Mouse (Mus musculus): ENCODE measurements at regions not wholly inside any gene's neighbourhood (a gene's known extent, or its start where the extent isn't known, plus 50 kb on each side); places are given as distances from the start of the nearest gene placed in this dataset.

GRCm38 (mm10) chr15:25059347-25059746, 354.2 kb downstream of the Basp1 start:
- H3K4me2 ChIP-seq (ENCODE audit: insufficient read depth, low read depth, poor library complexity, severe bottlenecking): no peak overlapping the region
- H3K4me1 ChIP-seq (ENCODE audit: control insufficient read depth in 1 of 2, insufficient read depth in 2 of 2): no peaks in the 10 kb centered on the region
- H3K79me2 ChIP-seq (replicated peaks; ENCODE audit: control insufficient read depth, extremely low read depth, insufficient read depth, poor library complexity, severe bottlenecking): no peaks in the 10 kb centered on the region
- no peak overlapping the region for H3K4me3 ChIP-seq (replicated peaks in 1 of 3; ENCODE audit: low read depth in 2 of 3, low read length in 2 of 3, poor library complexity in 1 of 3)
- no peak overlapping the region for H3K27ac ChIP-seq (ENCODE audit: insufficient read depth, low read depth)
- H3K9ac ChIP-seq (ENCODE audit: insufficient read depth, low read depth): no peak overlapping the region
- no peaks in the 10 kb centered on the region for H3K36me3 ChIP-seq (replicated peaks in 1 of 2; ENCODE audit: control insufficient read depth in 1 of 2, insufficient read depth in 1 of 2, low read length in 1 of 2)
- H3K9me3 ChIP-seq (replicated peaks; ENCODE audit: low read length): no peaks in the 10 kb centered on the region
- H3K27me3 ChIP-seq (replicated peaks): no peaks in the 10 kb centered on the region
- in situ Hi-C loops (cut with MboI; ENCODE audit: low pct_ligation_motif_present, low pct_unique_long_range_greater_than_20kb, low sequenced_read_pairs): no loop called here
- dilution Hi-C loops (cut with MboI; ENCODE audit: extremely low pct_ligation_motif_present, extremely low pct_unique_long_range_greater_than_20kb, low sequenced_read_pairs): no loop called here
- no peak for DNase-seq (ENCODE audit: extremely low read depth)
- TF ChIP-seq KAT2A (IDR thresholded peaks at IDR 0.05; ENCODE audit: insufficient replicate concordance, low read length): no peak
- TF ChIP-seq ETS1 (conservative IDR thresholded peaks at IDR 0.05; ENCODE audit: low read depth, low read length): no peak
- TF ChIP-seq ELF1 (IDR thresholded peaks at IDR 0.05; ENCODE audit: low read depth, low read length): no peak
- TF ChIP-seq POLR2AphosphoS2 (IDR thresholded peaks at IDR 0.05; ENCODE audit: low read depth, low read length): no peak
- TF ChIP-seq CTCF (conservative IDR thresholded peaks at IDR 0.05 in 1 of 2, IDR thresholded peaks at IDR 0.05 in 1 of 2; ENCODE audit: low read depth in 2 of 2, low read length in 2 of 2): no peak
- no peak for TF ChIP-seq ZKSCAN1 (IDR thresholded peaks at IDR 0.05; ENCODE audit: borderline replicate concordance, low read depth, low read length)
- no peak for TF ChIP-seq RCOR1 (conservative IDR thresholded peaks at IDR 0.05; ENCODE audit: low read depth, low read length)
- no peak for TF ChIP-seq UBTF (IDR thresholded peaks at IDR 0.05; ENCODE audit: low read depth, low read length)
- TF ChIP-seq BHLHE40 (IDR thresholded peaks at IDR 0.05; ENCODE audit: low read depth, low read length): no peak
- no peak for TF ChIP-seq USF1 (IDR thresholded peaks at IDR 0.05; ENCODE audit: low read depth, low read length)
- no peak for TF ChIP-seq NRF1 (IDR thresholded peaks at IDR 0.05; ENCODE audit: low read depth, low read length)
- no peak for TF ChIP-seq TCF12 (IDR thresholded peaks at IDR 0.05; ENCODE audit: low read depth, low read length)
- TF ChIP-seq TBP (conservative IDR thresholded peaks at IDR 0.05; ENCODE audit: low read depth, low read length): no peak

GRCm38 (mm10) chr15:25047875-25048274, 365.7 kb downstream of the Basp1 start:
- dilution Hi-C loops (cut with MboI; ENCODE audit: extremely low pct_ligation_motif_present, extremely low pct_unique_long_range_greater_than_20kb, low sequenced_read_pairs): no loop called here
- in situ Hi-C loops (cut with MboI; ENCODE audit: low pct_ligation_motif_present, low pct_unique_long_range_greater_than_20kb, low sequenced_read_pairs): no loop called here
- H3K79me2 ChIP-seq (replicated peaks; ENCODE audit: control insufficient read depth, extremely low read depth, insufficient read depth, poor library complexity, severe bottlenecking): no peaks in the 10 kb centered on the region
- no peaks in the 10 kb centered on the region for H3K9me3 ChIP-seq (replicated peaks; ENCODE audit: low read length)
- H3K4me2 ChIP-seq (ENCODE audit: insufficient read depth, low read depth, poor library complexity, severe bottlenecking): no peak overlapping the region
- H3K4me1 ChIP-seq (ENCODE audit: control insufficient read depth in 1 of 2, insufficient read depth in 2 of 2): no peaks in the 10 kb centered on the region
- no peaks in the 10 kb centered on the region for H3K27me3 ChIP-seq (replicated peaks)
- H3K9ac ChIP-seq (ENCODE audit: insufficient read depth, low read depth): no peak overlapping the region
- no peaks in the 10 kb centered on the region for H3K36me3 ChIP-seq (replicated peaks in 1 of 2; ENCODE audit: control insufficient read depth in 1 of 2, insufficient read depth in 1 of 2, low read length in 1 of 2)
- H3K4me3 ChIP-seq (replicated peaks in 1 of 3; ENCODE audit: low read depth in 2 of 3, low read length in 2 of 3, poor library complexity in 1 of 3): no peak overlapping the region
- peak; percentile 72 for DNase-seq (ENCODE audit: extremely low read depth)
- H3K27ac ChIP-seq (ENCODE audit: insufficient read depth, low read depth): no peak overlapping the region
- TF ChIP-seq IRF4 (IDR thresholded peaks at IDR 0.05; ENCODE audit: low read depth, low read length): no peak
- peak; percentile 24 for TF ChIP-seq RAD21 (IDR thresholded peaks at IDR 0.05; ENCODE audit: low read depth, low read length)
- no peak for TF ChIP-seq NELFE (IDR thresholded peaks at IDR 0.05; ENCODE audit: low read depth, low read length)
- peak; percentile 43 for TF ChIP-seq SMC3 (IDR thresholded peaks at IDR 0.05; ENCODE audit: low read depth, low read length)
- TF ChIP-seq MAX (IDR thresholded peaks at IDR 0.05; ENCODE audit: low read length): no peak
- TF ChIP-seq ETS1 (conservative IDR thresholded peaks at IDR 0.05; ENCODE audit: low read depth, low read length): no peak
- TF ChIP-seq CTCF (conservative IDR thresholded peaks at IDR 0.05 in 1 of 2, IDR thresholded peaks at IDR 0.05 in 1 of 2; ENCODE audit: low read depth in 2 of 2, low read length in 2 of 2): peak; percentile 55 to 68
- no peak for TF ChIP-seq HCFC1 (IDR thresholded peaks at IDR 0.05; ENCODE audit: low read depth, low read length)
- TF ChIP-seq MAFK (IDR thresholded peaks at IDR 0.05; ENCODE audit: insufficient replicate concordance, low read length): no peak
- TF ChIP-seq BHLHE40 (IDR thresholded peaks at IDR 0.05; ENCODE audit: low read depth, low read length): no peak

Measured in CH12.LX (cell line).